Mouse (Mus musculus): Measurements from ENCODE around the gene Unc5a. TPM values are rescaled to one million over a fixed set of nuclear protein-coding genes. Genes with fewer than 3 reads are reported as not detected.

Gene Unc5a
- polyA plus RNA-seq, 1 experiment from 2014 or later: 12.3 TPM

DNA sequence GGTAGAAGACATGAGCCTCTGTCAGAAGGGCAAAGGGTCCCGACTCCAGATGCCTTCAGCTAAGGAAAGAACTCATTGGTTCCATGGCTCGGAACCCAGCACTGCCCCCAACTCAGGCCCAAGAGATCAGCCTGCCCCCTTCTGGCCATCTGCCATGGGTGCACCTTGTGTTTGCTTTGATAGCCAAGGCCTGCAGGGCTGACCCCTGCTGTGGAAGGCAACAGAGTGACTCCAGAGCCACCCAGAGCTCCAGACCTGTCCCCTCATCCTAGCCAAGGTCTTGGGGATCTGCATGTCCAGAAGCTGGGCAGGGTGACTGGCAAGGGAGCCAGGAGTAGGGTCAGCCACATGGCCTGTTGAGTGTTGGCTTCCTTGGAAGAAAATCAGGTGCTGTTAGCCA, 34.4 kb downstream of the Unc5a start:
- Histone ChIP-seq H3K27ac (ENCODE audit: low read depth, low read length) (no peak overlapping the region), H3K4me2 (ENCODE audit: low read length) (no peak overlapping the region), H3K27me3 (replicated peaks; ENCODE audit: control insufficient read depth, insufficient read depth, low read length) (no peaks in the 10 kb centered on the region), H3K9ac (ENCODE audit: low read depth, low read length) (no peak overlapping the region), H3K4me1 (ENCODE audit: control insufficient read depth, insufficient read depth, low read depth, low read length) (peaks cover 25% of the 10 kb centered on the region), H3K36me3 (ENCODE audit: control insufficient read depth, insufficient read depth, low read length) (no peaks in the 10 kb centered on the region), H3K4me3 (ENCODE audit: low read length) (no peak overlapping the region), H3K9me3 (ENCODE audit: control insufficient read depth, low read length) (no peaks in the 10 kb centered on the region)
- no peak for ATAC-seq
- WGBS: 53% methylated on average over 2 of the region's 2 CpGs

DNA sequence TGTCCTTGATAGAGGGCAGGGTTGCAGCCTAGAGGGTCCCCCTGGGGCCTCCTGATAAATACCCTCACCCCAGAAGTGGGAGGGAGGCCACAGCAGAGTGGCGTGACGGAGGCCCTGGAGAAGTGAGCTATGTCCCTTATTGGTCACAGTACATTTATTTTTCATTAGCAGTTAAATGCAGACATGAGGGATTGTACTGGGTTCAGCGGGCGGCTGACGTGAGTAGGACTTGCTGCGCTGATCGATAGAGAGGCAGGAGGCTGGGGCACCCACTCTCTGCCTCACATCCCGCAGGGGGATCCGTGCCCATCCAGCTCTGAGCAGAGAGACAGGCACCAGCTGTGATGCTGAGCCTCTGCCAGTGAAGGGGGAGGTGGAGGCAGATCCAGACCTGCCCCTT, 38.2 kb downstream of the Unc5a start:
- no peak overlapping the region for H3K4me3 ChIP-seq (ENCODE audit: low read length)
- H3K4me1 ChIP-seq (ENCODE audit: control insufficient read depth, insufficient read depth, low read depth, low read length): peaks cover 13% of the 10 kb centered on the region
- 0 out of 2 replicates have a peak overlapping the region, but pooled peaks have one; percentile 9 for H3K9ac ChIP-seq (ENCODE audit: low read depth, low read length)

DNA sequence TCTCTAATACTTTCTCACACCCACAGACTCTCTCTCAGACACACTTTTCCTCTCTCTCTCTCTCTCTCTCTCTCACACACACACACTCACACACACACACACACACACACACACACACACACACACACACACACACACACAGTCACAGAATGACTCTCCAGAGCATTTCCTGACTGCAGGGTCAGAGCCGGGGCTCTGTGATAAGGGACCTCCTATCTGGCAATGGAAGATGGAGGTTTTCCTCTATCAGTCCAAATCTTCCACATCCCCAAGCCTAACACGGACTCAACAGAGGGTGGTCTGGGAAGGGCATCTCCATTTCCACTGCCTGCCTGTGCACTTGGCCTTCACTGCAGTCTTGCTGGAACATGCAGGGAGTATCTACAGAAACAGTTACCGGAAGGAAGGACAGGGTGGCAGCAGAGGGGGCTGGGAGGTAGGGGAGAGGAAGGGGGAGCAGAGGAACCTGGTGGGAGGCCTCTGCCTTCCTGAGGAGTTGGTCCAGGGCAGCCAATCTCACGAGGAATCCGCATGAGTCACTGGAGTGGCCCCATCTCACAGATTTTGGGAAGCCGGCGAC, 39.1 kb downstream of the Unc5a start:
- Histone ChIP-seq H3K4me2 (ENCODE audit: low read length) (no peak overlapping the region), H3K9me3 (ENCODE audit: control insufficient read depth, low read length) (no peaks in the 10 kb centered on the region), H3K27me3 (replicated peaks; ENCODE audit: control insufficient read depth, insufficient read depth, low read length) (no peaks in the 10 kb centered on the region), H3K9ac (ENCODE audit: low read depth, low read length) (no peak overlapping the region), H3K36me3 (ENCODE audit: control insufficient read depth, insufficient read depth, low read length) (peaks cover 4% of the 10 kb centered on the region; the same call in 1 of the 2 replicates), H3K27ac (ENCODE audit: low read depth, low read length) (no peak overlapping the region), H3K4me3 (ENCODE audit: low read length) (no peak overlapping the region), H3K4me1 (ENCODE audit: control insufficient read depth, insufficient read depth, low read depth, low read length) (peaks cover 11% of the 10 kb centered on the region)
- ATAC-seq: no peak
- 46% methylated on average over 7 of the region's 7 CpGs for WGBS

More for the DNA sequence above, 38.2 kb downstream of the Unc5a start:
- Histone ChIP-seq H3K9me3 (ENCODE audit: control insufficient read depth, low read length) (no peaks in the 10 kb centered on the region), H3K4me2 (ENCODE audit: low read length) (no peak overlapping the region), H3K27ac (ENCODE audit: low read depth, low read length) (no peak overlapping the region), H3K27me3 (replicated peaks; ENCODE audit: control insufficient read depth, insufficient read depth, low read length) (no peaks in the 10 kb centered on the region), H3K36me3 (ENCODE audit: control insufficient read depth, insufficient read depth, low read length) (peaks cover 4% of the 10 kb centered on the region; the same call in 1 of the 2 replicates)
- peak; percentile 38 for ATAC-seq
- 44% methylated on average over 9 of the region's 9 CpGs for WGBS

DNA sequence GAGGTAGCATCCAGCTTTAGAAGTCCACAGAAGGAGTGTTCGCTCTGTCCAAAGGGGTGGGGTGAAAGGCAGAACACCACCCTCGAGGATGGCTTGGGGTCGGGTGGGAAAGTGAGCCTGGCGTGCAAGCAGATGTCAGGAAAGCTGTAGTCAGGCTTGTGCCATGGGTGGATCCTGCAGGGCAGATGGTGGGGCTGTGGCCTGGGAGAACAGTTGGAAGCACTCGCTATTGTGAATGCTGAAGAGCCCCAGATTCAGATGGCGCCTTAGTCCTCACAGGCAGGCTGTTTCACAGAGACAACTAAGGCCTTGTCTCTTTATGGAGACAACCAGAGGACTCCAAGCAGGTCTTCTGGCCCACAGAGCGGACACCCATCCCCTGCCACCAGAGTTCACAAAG, 43.0 kb downstream of the Unc5a start:
- 73% methylated on average over 7 of the region's 7 CpGs for WGBS
- Histone ChIP-seq H3K9ac (ENCODE audit: low read depth, low read length) (no peak overlapping the region), H3K27me3 (replicated peaks; ENCODE audit: control insufficient read depth, insufficient read depth, low read length) (no peaks in the 10 kb centered on the region), H3K4me2 (ENCODE audit: low read length) (no peak overlapping the region), H3K27ac (ENCODE audit: low read depth, low read length) (no peak overlapping the region), H3K4me1 (ENCODE audit: control insufficient read depth, insufficient read depth, low read depth, low read length) (peaks cover 24% of the 10 kb centered on the region), H3K9me3 (ENCODE audit: control insufficient read depth, low read length) (no peaks in the 10 kb centered on the region), H3K4me3 (ENCODE audit: low read length) (no peak overlapping the region), H3K36me3 (ENCODE audit: control insufficient read depth, insufficient read depth, low read length) (peaks cover 5% of the 10 kb centered on the region; the same call in 1 of the 2 replicates)
- no peak for ATAC-seq

DNA sequence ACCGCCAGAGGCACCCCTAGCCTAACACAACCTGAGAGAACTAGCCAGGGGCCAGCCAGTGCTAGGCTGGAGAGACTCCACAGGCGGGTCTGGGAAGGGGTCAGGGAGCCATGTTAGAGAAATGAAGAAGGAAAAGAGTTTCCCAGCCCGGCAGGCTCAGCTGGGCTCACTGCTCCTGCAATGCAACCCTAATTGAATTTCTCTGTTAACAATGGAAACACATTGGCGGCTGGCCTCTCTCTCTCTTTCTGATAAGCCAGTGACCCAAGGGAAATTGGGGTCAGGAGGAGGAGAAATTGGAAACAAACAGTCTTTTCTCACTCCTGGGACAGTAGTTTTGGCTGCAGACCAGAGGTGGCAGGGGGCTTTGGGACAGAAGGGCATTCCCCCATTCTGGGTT, 45.4 kb downstream of the Unc5a start:
- 14% methylated on average over 4 of the region's 4 CpGs for WGBS
- Histone ChIP-seq H3K27me3 (replicated peaks; ENCODE audit: control insufficient read depth, insufficient read depth, low read length) (no peaks in the 10 kb centered on the region), H3K9me3 (ENCODE audit: control insufficient read depth, low read length) (no peaks in the 10 kb centered on the region), H3K4me1 (ENCODE audit: control insufficient read depth, insufficient read depth, low read depth, low read length) (peaks cover 17% of the 10 kb centered on the region), H3K27ac (ENCODE audit: low read depth, low read length) (0 out of 2 replicates have a peak overlapping the region, but pooled peaks have one; percentile 31), H3K36me3 (ENCODE audit: control insufficient read depth, insufficient read depth, low read length) (peaks cover 10% of the 10 kb centered on the region; the same call in 1 of the 2 replicates), H3K4me3 (ENCODE audit: low read length) (no peak overlapping the region), H3K4me2 (ENCODE audit: low read length) (no peak overlapping the region), H3K9ac (ENCODE audit: low read depth, low read length) (no peak overlapping the region)
- ATAC-seq: peak; percentile 41; the same call in 1 of the 2 replicates

DNA sequence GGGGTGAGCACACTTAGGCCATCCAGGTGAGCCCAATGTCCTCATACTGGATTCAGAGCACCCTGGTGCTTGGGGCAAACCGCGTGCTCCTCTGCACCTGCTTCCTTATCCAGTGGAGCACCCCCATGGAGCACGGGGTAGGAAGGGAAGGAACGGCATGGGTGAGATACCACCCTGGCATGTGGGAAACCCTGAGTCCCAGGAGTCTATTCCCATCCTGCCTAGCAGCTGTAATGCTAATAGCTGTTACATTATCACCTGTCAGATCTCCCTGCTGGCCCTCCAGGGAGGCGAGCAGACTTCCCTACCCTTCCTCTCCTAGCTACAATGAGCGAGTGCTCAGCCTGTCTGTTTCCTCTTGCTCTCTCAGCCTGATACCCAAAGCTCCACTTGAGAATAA, 46.0 kb downstream of the Unc5a start:
- H3K27ac ChIP-seq (ENCODE audit: low read depth, low read length): no peak overlapping the region
- no peak overlapping the region for H3K4me2 ChIP-seq (ENCODE audit: low read length)
- H3K36me3 ChIP-seq (ENCODE audit: control insufficient read depth, insufficient read depth, low read length): peaks cover 10% of the 10 kb centered on the region; the same call in 1 of the 2 replicates
- WGBS: 46% methylated on average over 6 of the region's 6 CpGs
- no peaks in the 10 kb centered on the region for H3K9me3 ChIP-seq (ENCODE audit: control insufficient read depth, low read length)
- peaks cover 17% of the 10 kb centered on the region for H3K4me1 ChIP-seq (ENCODE audit: control insufficient read depth, insufficient read depth, low read depth, low read length)
- H3K9ac ChIP-seq (ENCODE audit: low read depth, low read length): no peak overlapping the region
- ATAC-seq: no peak
- no peak overlapping the region for H3K4me3 ChIP-seq (ENCODE audit: low read length)
- no peaks in the 10 kb centered on the region for H3K27me3 ChIP-seq (replicated peaks; ENCODE audit: control insufficient read depth, insufficient read depth, low read length)

DNA sequence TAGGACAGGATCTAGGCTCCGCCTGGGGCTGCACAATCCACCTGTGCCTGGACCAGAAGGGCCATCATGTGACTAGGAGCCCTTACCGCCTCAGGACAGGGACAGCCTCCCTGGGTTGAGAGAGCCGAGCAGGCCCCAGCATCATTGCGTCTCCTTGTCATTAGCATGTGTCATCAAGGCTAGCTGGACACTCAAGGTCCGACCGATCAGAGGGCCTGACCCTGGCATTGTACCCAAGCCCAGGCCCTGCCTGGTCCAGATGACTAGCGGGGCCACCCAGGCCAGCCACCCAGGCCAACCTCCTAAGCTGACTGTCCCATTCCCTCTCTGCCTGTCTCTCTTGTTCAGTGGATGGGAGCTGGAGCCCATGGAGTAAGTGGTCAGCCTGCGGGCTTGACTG, 48.4 kb downstream of the Unc5a start:
- Histone ChIP-seq H3K27ac (ENCODE audit: low read depth, low read length) (no peak overlapping the region), H3K36me3 (ENCODE audit: control insufficient read depth, insufficient read depth, low read length) (peaks cover 6% of the 10 kb centered on the region; the same call in 1 of the 2 replicates), H3K4me3 (ENCODE audit: low read length) (no peak overlapping the region), H3K4me2 (ENCODE audit: low read length) (no peak overlapping the region), H3K9ac (ENCODE audit: low read depth, low read length) (no peak overlapping the region), H3K27me3 (replicated peaks; ENCODE audit: control insufficient read depth, insufficient read depth, low read length) (no peaks in the 10 kb centered on the region), H3K9me3 (ENCODE audit: control insufficient read depth, low read length) (no peaks in the 10 kb centered on the region), H3K4me1 (ENCODE audit: control insufficient read depth, insufficient read depth, low read depth, low read length) (peaks cover 17% of the 10 kb centered on the region)
- ATAC-seq: no peak
- 71% methylated on average over 8 of the region's 8 CpGs for WGBS

DNA sequence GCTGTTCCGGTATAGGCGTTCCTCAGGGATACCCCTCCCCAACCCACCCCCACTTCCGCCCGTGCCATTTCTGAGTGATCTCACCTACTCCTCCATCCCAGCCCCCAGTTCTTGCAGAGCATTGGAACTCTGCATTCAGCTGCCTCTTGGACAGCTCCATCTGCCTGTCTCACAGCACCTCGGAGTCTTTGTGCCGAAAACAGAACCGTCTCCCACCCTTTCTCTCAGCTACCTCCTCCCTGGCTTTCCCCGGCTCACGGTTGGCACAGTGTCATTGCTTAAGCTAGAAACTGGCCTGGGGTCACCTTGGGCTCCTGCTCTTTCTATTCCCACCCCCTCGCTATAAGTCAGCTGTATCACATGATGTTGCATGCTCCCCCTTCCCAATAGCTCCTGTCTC, 51.2 kb downstream of the Unc5a start:
- H3K4me2 ChIP-seq (ENCODE audit: low read length): no peak overlapping the region
- H3K36me3 ChIP-seq (ENCODE audit: control insufficient read depth, insufficient read depth, low read length): peaks cover 15% of the 10 kb centered on the region; the same call in 1 of the 2 replicates
- no peaks in the 10 kb centered on the region for H3K9me3 ChIP-seq (ENCODE audit: control insufficient read depth, low read length)

DNA sequence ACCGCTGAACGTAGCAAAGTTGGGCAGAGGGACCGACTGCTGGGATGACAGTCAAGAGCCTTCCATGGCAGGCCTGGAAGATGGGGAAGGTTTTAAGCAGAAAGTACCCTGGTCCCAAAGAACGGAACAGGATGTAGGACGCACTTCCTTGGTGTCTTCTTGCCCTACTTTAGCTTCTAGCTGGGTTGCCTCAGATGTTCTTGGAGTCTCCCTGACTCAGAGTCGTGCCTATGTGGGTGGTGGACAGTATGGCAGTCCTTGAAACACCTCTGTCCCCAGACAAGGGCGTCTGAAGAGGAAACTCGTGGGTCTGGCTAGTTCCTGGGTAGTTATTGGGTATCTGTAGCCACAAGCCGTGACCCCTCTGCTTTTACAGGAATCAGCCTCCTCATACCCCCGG, 52.9 kb downstream of the Unc5a start:
- H3K4me1 ChIP-seq (ENCODE audit: control insufficient read depth, insufficient read depth, low read depth, low read length): no peaks in the 10 kb centered on the region
- WGBS: 89% methylated on average over 10 of the region's 10 CpGs
- no peak overlapping the region for H3K9ac ChIP-seq (ENCODE audit: low read depth, low read length)
- no peak overlapping the region for H3K4me3 ChIP-seq (ENCODE audit: low read length)
- no peak for ATAC-seq
- H3K4me2 ChIP-seq (ENCODE audit: low read length): no peak overlapping the region
- H3K27me3 ChIP-seq (replicated peaks; ENCODE audit: control insufficient read depth, insufficient read depth, low read length): peaks cover 2% of the 10 kb centered on the region; the same call in 1 of the 2 replicates
- no peak overlapping the region for H3K27ac ChIP-seq (ENCODE audit: low read depth, low read length)
- H3K36me3 ChIP-seq (ENCODE audit: control insufficient read depth, insufficient read depth, low read length): peaks cover 15% of the 10 kb centered on the region; the same call in 1 of the 2 replicates
- H3K9me3 ChIP-seq (ENCODE audit: control insufficient read depth, low read length): no peaks in the 10 kb centered on the region

More for the DNA sequence above, 51.2 kb downstream of the Unc5a start:
- no peak overlapping the region for H3K4me3 ChIP-seq (ENCODE audit: low read length)
- no peak for ATAC-seq
- H3K27me3 ChIP-seq (replicated peaks; ENCODE audit: control insufficient read depth, insufficient read depth, low read length): 0 out of 2 replicates have a peak, but pooled peaks cover 2% of the 10 kb centered on the region
- H3K9ac ChIP-seq (ENCODE audit: low read depth, low read length): no peak overlapping the region
- 84% methylated on average over 10 of the region's 10 CpGs for WGBS
- H3K27ac ChIP-seq (ENCODE audit: low read depth, low read length): no peak overlapping the region
- no peaks in the 10 kb centered on the region for H3K4me1 ChIP-seq (ENCODE audit: control insufficient read depth, insufficient read depth, low read depth, low read length)

Measured in hindbrain, embryonic 16.5 days (tissue).